Mouse (Mus musculus) central nervous system, embryonic 18 days (tissue): Measurements from ENCODE around the gene Cnga1. TPM values are rescaled to one million over a fixed set of nuclear protein-coding genes. Genes with fewer than 3 reads are reported as not detected.

Experiments used
- polyA plus RNA-seq: library from polyadenylated mRNA; depleted of rRNA; stranded (reverse); fragments of >200 nt; gene quantifications from 2 replicates; pipeline ENCODE4 v1.2.3, GENCODE M21; 2012; rRNA removed

Cnga1 gene
- not detected in 2 replicates for polyA plus RNA-seq

GRCm38 (mm10) chr5:72644175-72644574, at the start of gene Cnga1:
Gene Cnga1 (minus strand): TSS chr5:72644275.

GRCm38 (mm10) chr5:72647418-72647907, 3.4 kb upstream of the Cnga1 start, which contains the start of gene Nipal1:
Gene Nipal1 (plus strand): TSS chr5:72647795.

GRCm38 (mm10) chr5:72587192-72587681, 56.8 kb downstream of the Cnga1 start, which contains the start of gene Gm5868:
Gene Gm5868 (minus strand): TSS chr5:72587551.

GRCm38 (mm10) chr5:72580970-72581332, 63.1 kb downstream of the Cnga1 start, which contains the start of gene Zar1:
Gene Zar1 (minus strand): TSS chr5:72581254.

GRCm38 (mm10) chr5:72559544-72560049, 84.5 kb downstream of the Cnga1 start, which contains the start of gene Nfxl1:
Gene Nfxl1 (minus strand): TSS chr5:72559684.

Other genes starting within 250 kb of the Cnga1 start
- gene Corin, start 139.8 kb downstream of the Cnga1 start, polyA plus RNA-seq, result 0.43 and 0.56 TPM in 2 replicates
- 14.9 and 15.3 TPM in 2 replicates for gene Nfxl1, start 84.6 kb downstream of the Cnga1 start, polyA plus RNA-seq
- gene Zar1, start 63.0 kb downstream of the Cnga1 start, polyA plus RNA-seq, result 2.3 and 2.8 TPM in 2 replicates
- gene Gm5868, start 56.7 kb downstream of the Cnga1 start, polyA plus RNA-seq, result 2.8 and 3.5 TPM in 2 replicates
- 0.17 and 0.84 TPM in 2 replicates for gene Nipal1, start 3.5 kb upstream of the Cnga1 start, polyA plus RNA-seq
- gene Txk, start 108.5 kb upstream of the Cnga1 start, polyA plus RNA-seq, result 0.08 and 0.09 TPM in 2 replicates
- gene Tec, start 224.2 kb upstream of the Cnga1 start, polyA plus RNA-seq, result 3.7 and 4.1 TPM in 2 replicates